Mouse (Mus musculus): ENCODE measurements around the gene Hsdl2. TPM values are rescaled to one million over a fixed set of nuclear protein-coding genes. Genes with fewer than 3 reads are reported as not detected.

Hsdl2 gene
- polyA plus RNA-seq, 1 experiment, result 22.2 TPM

GRCm38 (mm10) chr4:59644992-59645391, 63.6 kb downstream of the Hsdl2 start:
- 95% methylated on average over 4 of the region's 4 CpGs for WGBS
- TF ChIP-seq CTCF (IDR thresholded peaks at IDR 0.05; ENCODE audit: borderline replicate concordance, control insufficient read depth, extremely low read depth, insufficient read depth, low read length, poor library complexity), result no peak
- no peak for TF ChIP-seq POLR2A (IDR thresholded peaks at IDR 0.05; ENCODE audit: control insufficient read depth, extremely low read depth, insufficient read depth, low read length, poor library complexity)

GRCm38 (mm10) chr4:59645610-59646009, 64.2 kb downstream of the Hsdl2 start:
- H3K4me1 ChIP-seq (replicated peaks; ENCODE audit: control insufficient read depth, insufficient read depth, low read length), result 0 out of 2 replicates have a peak, but pooled peaks cover 2% of the 10 kb centered on the region
- H3K27ac ChIP-seq (ENCODE audit: control insufficient read depth, insufficient read depth, low read length), result no peak overlapping the region
- no peaks in the 10 kb centered on the region for H3K36me3 ChIP-seq (ENCODE audit: control insufficient read depth, insufficient read depth, low read length)
- H3K4me3 ChIP-seq (ENCODE audit: control insufficient read depth, insufficient read depth, low read length), result no peak overlapping the region
- WGBS, result 90% methylated on average over 2 of the region's 2 CpGs
- H3K27me3 ChIP-seq (ENCODE audit: control insufficient read depth, insufficient read depth, low read length), result no peaks in the 10 kb centered on the region
- DNase-seq, result no peak
- TF ChIP-seq POLR2A (IDR thresholded peaks at IDR 0.05; ENCODE audit: control insufficient read depth, extremely low read depth, insufficient read depth, low read length, poor library complexity), result no peak
- no peak for TF ChIP-seq CTCF (IDR thresholded peaks at IDR 0.05; ENCODE audit: borderline replicate concordance, control insufficient read depth, extremely low read depth, insufficient read depth, low read length, poor library complexity)

More at GRCm38 (mm10) chr4:59644992-59645391, 63.6 kb downstream of the Hsdl2 start:
- DNase-seq, result no peak
- 0 out of 2 replicates have a peak, but pooled peaks cover 2% of the 10 kb centered on the region for H3K4me1 ChIP-seq (replicated peaks; ENCODE audit: control insufficient read depth, insufficient read depth, low read length)
- H3K27me3 ChIP-seq (ENCODE audit: control insufficient read depth, insufficient read depth, low read length), result no peaks in the 10 kb centered on the region
- no peaks in the 10 kb centered on the region for H3K36me3 ChIP-seq (ENCODE audit: control insufficient read depth, insufficient read depth, low read length)
- H3K4me3 ChIP-seq (ENCODE audit: control insufficient read depth, insufficient read depth, low read length), result no peak overlapping the region
- no peak overlapping the region for H3K27ac ChIP-seq (ENCODE audit: control insufficient read depth, insufficient read depth, low read length)

DNA sequence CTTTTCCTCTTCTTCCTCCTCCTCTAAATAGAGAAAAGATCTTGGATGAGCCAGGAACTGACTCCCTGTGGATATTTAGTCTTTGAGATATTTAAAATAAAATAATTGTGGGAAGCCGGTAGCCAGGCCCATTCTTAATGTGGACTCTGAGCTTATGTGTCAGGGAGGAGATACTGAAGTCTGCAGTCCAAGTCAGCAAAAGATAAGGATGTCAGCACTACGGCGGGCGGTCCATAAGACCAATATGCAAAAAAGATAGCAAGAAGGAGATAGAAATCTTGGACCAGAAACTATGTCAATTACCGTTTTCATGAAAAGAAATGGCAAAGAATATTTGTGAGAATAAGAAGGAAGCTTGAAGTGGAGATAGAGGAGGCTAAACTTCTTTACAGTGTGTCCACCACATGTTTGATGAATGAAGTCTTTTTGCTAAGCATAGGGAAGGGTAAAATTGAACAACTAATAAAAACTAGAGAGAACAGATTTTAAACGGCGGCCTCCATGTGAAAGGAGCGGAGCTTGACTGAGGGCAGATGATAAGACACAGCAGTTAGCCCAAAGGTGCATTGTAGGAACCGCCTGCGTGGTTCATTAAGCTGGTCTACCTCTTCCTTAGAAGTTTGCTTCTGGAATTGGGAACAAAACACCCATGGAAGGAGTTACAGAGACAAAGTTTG, 64.8 kb downstream of the Hsdl2 start:
- no peak for TF ChIP-seq POLR2A (IDR thresholded peaks at IDR 0.05; ENCODE audit: control insufficient read depth, extremely low read depth, insufficient read depth, low read length, poor library complexity)
- no peak for TF ChIP-seq CTCF (IDR thresholded peaks at IDR 0.05; ENCODE audit: borderline replicate concordance, control insufficient read depth, extremely low read depth, insufficient read depth, low read length, poor library complexity)
- H3K27me3 ChIP-seq (ENCODE audit: control insufficient read depth, insufficient read depth, low read length), result no peaks in the 10 kb centered on the region
- no peak for DNase-seq
- no peak overlapping the region for H3K27ac ChIP-seq (ENCODE audit: control insufficient read depth, insufficient read depth, low read length)
- H3K4me1 ChIP-seq (replicated peaks; ENCODE audit: control insufficient read depth, insufficient read depth, low read length), result 0 out of 2 replicates have a peak, but pooled peaks cover 2% of the 10 kb centered on the region
- H3K36me3 ChIP-seq (ENCODE audit: control insufficient read depth, insufficient read depth, low read length), result no peaks in the 10 kb centered on the region
- H3K4me3 ChIP-seq (ENCODE audit: control insufficient read depth, insufficient read depth, low read length), result no peak overlapping the region
- 98% methylated on average over 10 of the region's 10 CpGs for WGBS

DNA sequence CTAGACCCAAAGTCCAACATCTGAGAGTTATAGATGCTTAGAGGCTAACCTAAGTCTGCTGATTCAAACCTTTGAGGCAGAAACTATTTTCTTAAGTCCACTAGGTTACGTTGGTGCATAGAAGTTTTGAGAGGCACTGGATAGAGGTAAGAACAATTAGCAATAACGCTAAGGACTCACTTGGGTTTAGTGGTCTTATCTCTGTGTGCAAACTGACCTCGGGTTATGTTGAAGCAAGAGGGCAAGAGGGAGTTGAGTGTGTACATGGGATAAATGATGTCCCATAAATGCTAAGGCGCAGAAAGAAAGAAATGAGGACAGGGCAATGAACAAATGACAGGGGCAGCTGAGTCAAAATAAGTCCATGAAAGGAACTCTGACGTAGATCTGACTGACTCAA, 67.8 kb downstream of the Hsdl2 start:
- H3K27me3 ChIP-seq (ENCODE audit: control insufficient read depth, insufficient read depth, low read length), result no peaks in the 10 kb centered on the region

DNA sequence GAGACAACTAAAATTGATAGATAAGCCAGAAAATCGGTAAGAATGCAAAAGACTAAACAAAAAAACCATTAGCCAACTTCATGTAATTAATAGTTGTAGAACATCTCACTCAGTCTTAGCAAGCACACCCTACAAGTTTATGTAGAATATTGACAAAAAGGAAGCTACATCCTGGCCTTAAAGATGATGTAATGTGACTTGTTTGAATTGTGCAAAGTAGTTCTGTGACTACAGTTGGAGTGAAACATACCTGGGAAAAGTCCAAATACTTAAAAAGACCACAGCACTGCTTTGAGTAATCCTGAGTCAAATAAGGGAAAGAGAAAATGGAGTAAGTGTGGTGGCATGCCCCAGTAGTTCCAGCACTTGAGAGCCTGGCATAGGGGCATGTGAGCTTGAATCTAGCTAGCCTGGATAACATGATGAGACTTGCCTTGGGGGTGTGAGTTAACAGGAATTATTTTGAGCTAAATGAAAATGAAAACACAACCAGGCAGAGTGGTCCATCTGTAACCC, 70.9 kb downstream of the Hsdl2 start:
- no peak overlapping the region for H3K4me3 ChIP-seq (ENCODE audit: control insufficient read depth, insufficient read depth, low read length)
- 95% methylated on average over 1 of the region's 1 CpGs for whole genome bisulfite sequencing

More for the DNA sequence above, 67.8 kb downstream of the Hsdl2 start:
- Histone ChIP-seq H3K27ac (ENCODE audit: control insufficient read depth, insufficient read depth, low read length) (no peak overlapping the region), H3K36me3 (ENCODE audit: control insufficient read depth, insufficient read depth, low read length) (no peaks in the 10 kb centered on the region), H3K4me3 (ENCODE audit: control insufficient read depth, insufficient read depth, low read length) (no peak overlapping the region), H3K4me1 (replicated peaks; ENCODE audit: control insufficient read depth, insufficient read depth, low read length) (no peaks in the 10 kb centered on the region)
- no peak for DNase-seq
- no peak for TF ChIP-seq POLR2A (IDR thresholded peaks at IDR 0.05; ENCODE audit: control insufficient read depth, extremely low read depth, insufficient read depth, low read length, poor library complexity)
- TF ChIP-seq CTCF (IDR thresholded peaks at IDR 0.05; ENCODE audit: borderline replicate concordance, control insufficient read depth, extremely low read depth, insufficient read depth, low read length, poor library complexity), result no peak
- 93% methylated on average over 5 of the region's 5 CpGs for WGBS

GRCm38 (mm10) chr4:59656061-59656642, 74.8 kb downstream of the Hsdl2 start:
- Histone ChIP-seq H3K36me3 (ENCODE audit: control insufficient read depth, insufficient read depth, low read length) (no peaks in the 10 kb centered on the region), H3K27me3 (ENCODE audit: control insufficient read depth, insufficient read depth, low read length) (no peaks in the 10 kb centered on the region), H3K4me1 (replicated peaks; ENCODE audit: control insufficient read depth, insufficient read depth, low read length) (no peaks in the 10 kb centered on the region), H3K4me3 (ENCODE audit: control insufficient read depth, insufficient read depth, low read length) (no peak overlapping the region), H3K27ac (ENCODE audit: control insufficient read depth, insufficient read depth, low read length) (no peak overlapping the region)
- WGBS, result 91% methylated on average over 5 of the region's 5 CpGs
- DNase-seq, result no peak
- TF ChIP-seq POLR2A (IDR thresholded peaks at IDR 0.05; ENCODE audit: control insufficient read depth, extremely low read depth, insufficient read depth, low read length, poor library complexity) (no peak), CTCF (IDR thresholded peaks at IDR 0.05; ENCODE audit: borderline replicate concordance, control insufficient read depth, extremely low read depth, insufficient read depth, low read length, poor library complexity) (no peak)

More for the DNA sequence above, 70.9 kb downstream of the Hsdl2 start:
- no peak for TF ChIP-seq CTCF (IDR thresholded peaks at IDR 0.05; ENCODE audit: borderline replicate concordance, control insufficient read depth, extremely low read depth, insufficient read depth, low read length, poor library complexity)
- no peak for TF ChIP-seq POLR2A (IDR thresholded peaks at IDR 0.05; ENCODE audit: control insufficient read depth, extremely low read depth, insufficient read depth, low read length, poor library complexity)
- no peak for DNase-seq
- Histone ChIP-seq H3K27ac (ENCODE audit: control insufficient read depth, insufficient read depth, low read length) (no peak overlapping the region), H3K4me1 (replicated peaks; ENCODE audit: control insufficient read depth, insufficient read depth, low read length) (no peaks in the 10 kb centered on the region), H3K27me3 (ENCODE audit: control insufficient read depth, insufficient read depth, low read length) (no peaks in the 10 kb centered on the region), H3K36me3 (ENCODE audit: control insufficient read depth, insufficient read depth, low read length) (no peaks in the 10 kb centered on the region)

Measured in thymus, adult 2 months (tissue).